Mouse (Mus musculus): ENCODE measurements around the gene Gm20075. TPM values are rescaled to one million over a fixed set of nuclear protein-coding genes. Genes with fewer than 3 reads are reported as not detected.
"Not testable (repeated sequence)": the region's sequence is repeated elsewhere in the genome, so short reads cannot be mapped to it uniquely, and the experiment has no call there.

The Gm20075 gene
- polyA plus RNA-seq (2015; fragmentation: Nextera tagmentation; extraction: Ambion mirVana), result 28.8 and 34.6 TPM in 2 replicates

- not testable (repeated sequence) for H3K4me3 ChIP-seq (ENCODE audit: low read length); H3K9me3 ChIP-seq (ENCODE audit: low read length); H3K27ac ChIP-seq (ENCODE audit: low read length); H3K9ac ChIP-seq (replicated peaks; ENCODE audit: low read length); H3K4me2 ChIP-seq (replicated peaks; ENCODE audit: low read depth, low read length); H3K36me3 ChIP-seq (ENCODE audit: insufficient read depth, low read length); H3K27me3 ChIP-seq (ENCODE audit: insufficient read depth, low read length); ATAC-seq (ENCODE audit: low FRiP score, low TSS enrichment); H3K4me1 ChIP-seq (ENCODE audit: insufficient read depth, low read length)
- 84% methylated on average over 3 of the region's 3 CpGs for WGBS
Observed at GRCm38 (mm10) chr13:96081276-96081675, at the start of gene Gm20075. Gene Gm20075, minus strand, starts transcription at chr13:96081376.

- ATAC-seq (ENCODE audit: low FRiP score, low TSS enrichment), result no peak
- Histone ChIP-seq H3K9ac (replicated peaks; ENCODE audit: low read length) (no peak overlapping the region), H3K4me1 (ENCODE audit: insufficient read depth, low read length) (peaks cover 26% of the 10 kb centered on the region), H3K27me3 (ENCODE audit: insufficient read depth, low read length) (peaks cover 65% of the 10 kb centered on the region), H3K4me2 (replicated peaks; ENCODE audit: low read depth, low read length) (no peak overlapping the region), H3K4me3 (ENCODE audit: low read length) (no peak overlapping the region), H3K9me3 (ENCODE audit: low read length) (no peaks in the 10 kb centered on the region), H3K36me3 (ENCODE audit: insufficient read depth, low read length) (no peaks in the 10 kb centered on the region), H3K27ac (ENCODE audit: low read length) (no peak overlapping the region)
- 76% methylated on average over 3 of the region's 3 CpGs for WGBS
Observed at GRCm38 (mm10) chr13:96129081-96129480, 47.9 kb upstream of the Gm20075 start.

GRCm38 (mm10) chr13:96126669-96127068 is 45.5 kb upstream of the Gm20075 start:
- 73% methylated on average over 6 of the region's 6 CpGs for WGBS
- no peaks in the 10 kb centered on the region for H3K9me3 ChIP-seq (ENCODE audit: low read length)
- H3K27ac ChIP-seq (ENCODE audit: low read length), result no peak overlapping the region
- no peak overlapping the region for H3K4me2 ChIP-seq (replicated peaks; ENCODE audit: low read depth, low read length)
- no peak for ATAC-seq (ENCODE audit: low FRiP score, low TSS enrichment)
- peaks cover 11% of the 10 kb centered on the region for H3K4me1 ChIP-seq (ENCODE audit: insufficient read depth, low read length)
- no peaks in the 10 kb centered on the region for H3K36me3 ChIP-seq (ENCODE audit: insufficient read depth, low read length)
- H3K9ac ChIP-seq (replicated peaks; ENCODE audit: low read length), result no peak overlapping the region
- peaks cover 40% of the 10 kb centered on the region for H3K27me3 ChIP-seq (ENCODE audit: insufficient read depth, low read length)
- no peak overlapping the region for H3K4me3 ChIP-seq (ENCODE audit: low read length)

- ATAC-seq (ENCODE audit: low FRiP score, low TSS enrichment), result no peak
- no peak overlapping the region for H3K4me3 ChIP-seq (ENCODE audit: low read length)
- H3K36me3 ChIP-seq (ENCODE audit: insufficient read depth, low read length), result no peaks in the 10 kb centered on the region
- H3K27ac ChIP-seq (ENCODE audit: low read length), result no peak overlapping the region
- no peak overlapping the region for H3K4me2 ChIP-seq (replicated peaks; ENCODE audit: low read depth, low read length)
- H3K9ac ChIP-seq (replicated peaks; ENCODE audit: low read length), result no peak overlapping the region
- no peaks in the 10 kb centered on the region; the same call in 1 of the 2 replicates for H3K4me1 ChIP-seq (ENCODE audit: insufficient read depth, low read length)
- H3K9me3 ChIP-seq (ENCODE audit: low read length), result no peaks in the 10 kb centered on the region
- WGBS, result 65% methylated on average over 5 of the region's 5 CpGs
- peaks cover 24% of the 10 kb centered on the region for H3K27me3 ChIP-seq (ENCODE audit: insufficient read depth, low read length)
Observed at GRCm38 (mm10) chr13:96125011-96125410, 43.8 kb upstream of the Gm20075 start.

- H3K4me3 ChIP-seq (ENCODE audit: low read length), result no peak overlapping the region
Observed at GRCm38 (mm10) chr13:96112711-96113110, 31.5 kb upstream of the Gm20075 start.

GRCm38 (mm10) chr13:96110767-96111166 is 29.6 kb upstream of the Gm20075 start:
- Histone ChIP-seq H3K4me3 (ENCODE audit: low read length) (no peak overlapping the region), H3K9me3 (ENCODE audit: low read length) (no peaks in the 10 kb centered on the region), H3K36me3 (ENCODE audit: insufficient read depth, low read length) (no peaks in the 10 kb centered on the region), H3K4me2 (replicated peaks; ENCODE audit: low read depth, low read length) (no peak overlapping the region), H3K27me3 (ENCODE audit: insufficient read depth, low read length) (no peaks in the 10 kb centered on the region), H3K9ac (replicated peaks; ENCODE audit: low read length) (no peak overlapping the region), H3K4me1 (ENCODE audit: insufficient read depth, low read length) (peaks cover 3% of the 10 kb centered on the region; the same call in 1 of the 2 replicates), H3K27ac (ENCODE audit: low read length) (no peak overlapping the region)
- no peak for ATAC-seq (ENCODE audit: low FRiP score, low TSS enrichment)
- 73% methylated on average over 3 of the region's 3 CpGs for WGBS

More at GRCm38 (mm10) chr13:96112711-96113110, 31.5 kb upstream of the Gm20075 start:
- Histone ChIP-seq H3K36me3 (ENCODE audit: insufficient read depth, low read length) (no peaks in the 10 kb centered on the region), H3K9ac (replicated peaks; ENCODE audit: low read length) (no peak overlapping the region), H3K4me1 (ENCODE audit: insufficient read depth, low read length) (no peaks in the 10 kb centered on the region), H3K9me3 (ENCODE audit: low read length) (no peaks in the 10 kb centered on the region), H3K4me2 (replicated peaks; ENCODE audit: low read depth, low read length) (no peak overlapping the region), H3K27ac (ENCODE audit: low read length) (no peak overlapping the region), H3K27me3 (ENCODE audit: insufficient read depth, low read length) (no peaks in the 10 kb centered on the region)
- WGBS, result 74% methylated on average over 2 of the region's 2 CpGs
- no peak for ATAC-seq (ENCODE audit: low FRiP score, low TSS enrichment)

GRCm38 (mm10) chr13:96106367-96106766 is 25.2 kb upstream of the Gm20075 start:
- 53% methylated on average over 4 of the region's 4 CpGs for WGBS
- H3K27me3 ChIP-seq (ENCODE audit: insufficient read depth, low read length), result no peaks in the 10 kb centered on the region
- H3K9me3 ChIP-seq (ENCODE audit: low read length), result no peaks in the 10 kb centered on the region
- H3K9ac ChIP-seq (replicated peaks; ENCODE audit: low read length), result no peak overlapping the region
- no peak overlapping the region for H3K4me2 ChIP-seq (replicated peaks; ENCODE audit: low read depth, low read length)
- H3K4me3 ChIP-seq (ENCODE audit: low read length), result no peak overlapping the region
- H3K27ac ChIP-seq (ENCODE audit: low read length), result no peak overlapping the region
- no peak for ATAC-seq (ENCODE audit: low FRiP score, low TSS enrichment)
- H3K4me1 ChIP-seq (ENCODE audit: insufficient read depth, low read length), result peaks cover 3% of the 10 kb centered on the region; the same call in 1 of the 2 replicates
- no peaks in the 10 kb centered on the region for H3K36me3 ChIP-seq (ENCODE audit: insufficient read depth, low read length)

GRCm38 (mm10) chr13:96090929-96091328 is 9.8 kb upstream of the Gm20075 start:
- H3K4me1 ChIP-seq (ENCODE audit: insufficient read depth, low read length), result no peaks in the 10 kb centered on the region
- ATAC-seq (ENCODE audit: low FRiP score, low TSS enrichment), result no peak
- 79% methylated on average over 4 of the region's 4 CpGs for WGBS

GRCm38 (mm10) chr13:96085581-96086302 is 4.6 kb upstream of the Gm20075 start:
- no peak overlapping the region for H3K9ac ChIP-seq (replicated peaks; ENCODE audit: low read length)
- no peak for ATAC-seq (ENCODE audit: low FRiP score, low TSS enrichment)
- H3K27ac ChIP-seq (ENCODE audit: low read length), result no peak overlapping the region
- no peaks in the 10 kb centered on the region for H3K4me1 ChIP-seq (ENCODE audit: insufficient read depth, low read length)
- no peaks in the 10 kb centered on the region for H3K27me3 ChIP-seq (ENCODE audit: insufficient read depth, low read length)
- H3K36me3 ChIP-seq (ENCODE audit: insufficient read depth, low read length), result no peaks in the 10 kb centered on the region
- H3K9me3 ChIP-seq (ENCODE audit: low read length), result no peaks in the 10 kb centered on the region
- 87% methylated on average over 7 of the region's 7 CpGs for WGBS
- no peak overlapping the region for H3K4me2 ChIP-seq (replicated peaks; ENCODE audit: low read depth, low read length)
- H3K4me3 ChIP-seq (ENCODE audit: low read length), result no peak overlapping the region

More at GRCm38 (mm10) chr13:96090929-96091328, 9.8 kb upstream of the Gm20075 start:
- Histone ChIP-seq H3K36me3 (ENCODE audit: insufficient read depth, low read length) (no peaks in the 10 kb centered on the region), H3K4me2 (replicated peaks; ENCODE audit: low read depth, low read length) (no peak overlapping the region), H3K9ac (replicated peaks; ENCODE audit: low read length) (no peak overlapping the region), H3K27ac (ENCODE audit: low read length) (no peak overlapping the region), H3K4me3 (ENCODE audit: low read length) (no peak overlapping the region), H3K27me3 (ENCODE audit: insufficient read depth, low read length) (no peaks in the 10 kb centered on the region), H3K9me3 (ENCODE audit: low read length) (no peaks in the 10 kb centered on the region)

- not testable (repeated sequence) for H3K9me3 ChIP-seq (ENCODE audit: low read length); H3K4me1 ChIP-seq (ENCODE audit: insufficient read depth, low read length); H3K27me3 ChIP-seq (ENCODE audit: insufficient read depth, low read length); ATAC-seq (ENCODE audit: low FRiP score, low TSS enrichment); H3K27ac ChIP-seq (ENCODE audit: low read length); H3K4me3 ChIP-seq (ENCODE audit: low read length); H3K9ac ChIP-seq (replicated peaks; ENCODE audit: low read length); H3K4me2 ChIP-seq (replicated peaks; ENCODE audit: low read depth, low read length); H3K36me3 ChIP-seq (ENCODE audit: insufficient read depth, low read length)
- 94% methylated on average over 1 of the region's 1 CpGs for WGBS
Observed at GRCm38 (mm10) chr13:96081754-96082153, 578 bp upstream of the Gm20075 start, which contains the start of gene Gm17190. Gene Gm17190, plus strand, starts transcription at chr13:96082054.
